Mouse (Mus musculus) midbrain, embryonic 14.5 days (tissue): ENCODE results near the gene Lca5. TPM values are rescaled to one million over a fixed set of nuclear protein-coding genes. Genes with fewer than 3 reads are reported as not detected.

ENCODE experiments used
- ATAC-seq: fragments of 200-750 bp; cut with Nextera tagmentation; 2 replicates; pipeline ENCODE4 v1.8.0; 2017; ENCODE audit warnings: moderate number of reproducible peaks, moderate library complexity; ENCODE audit not compliant: low FRiP score, low TSS enrichment
- DNase-seq: peaks from one replicate; pipeline ENCODE4 v3.0.0-alpha.2; 2015
- H3K27ac ChIP-seq: fragments of 300-500 bp; sonication (generic); replicated peaks from 2 replicates; pipeline ENCODE4 v1.5.1; 2014; ENCODE audit warnings: mild to moderate bottlenecking, low read depth, low read length, moderate library complexity
- H3K27me3 ChIP-seq: fragments of 300-500 bp; sonication (generic); 2 replicates; pipeline ENCODE4 v1.6.1; 2014; ENCODE audit warnings: low read length, control low read depth, mixed read lengths; ENCODE audit not compliant: control insufficient read depth, insufficient read depth
- H3K36me3 ChIP-seq: fragments of 300-500 bp; sonication (generic); 2 replicates; pipeline ENCODE4 v1.6.1; 2014; ENCODE audit warnings: low read length, control low read depth; ENCODE audit not compliant: control insufficient read depth, insufficient read depth
- H3K4me1 ChIP-seq: fragments of 300-500 bp; sonication (generic); 2 replicates; pipeline ENCODE4 v1.6.1; 2014; ENCODE audit warnings: mild to moderate bottlenecking, antibody characterized with exemption, low read length, control low read depth; ENCODE audit not compliant: control insufficient read depth, insufficient read depth
- H3K4me2 ChIP-seq: fragments of 300-500 bp; sonication (generic); 2 replicates; pipeline ENCODE4 v1.6.1; 2014; ENCODE audit warnings: mild to moderate bottlenecking, low read length, moderate library complexity
- H3K4me3 ChIP-seq: fragments of 300-500 bp; sonication (generic); replicated peaks from 2 replicates; pipeline ENCODE4 v1.5.1; 2014; ENCODE audit warnings: low read depth, low read length
- H3K9ac ChIP-seq: fragments of 300-500 bp; sonication (generic); replicated peaks from 2 replicates; pipeline ENCODE4 v1.6.1; 2014; ENCODE audit warnings: mild to moderate bottlenecking, low read length, moderate library complexity
- H3K9me3 ChIP-seq: fragments of 300-500 bp; sonication (generic); 2 replicates; pipeline ENCODE4 v1.6.1; 2016; ENCODE audit warnings: low read length, control low read depth, mixed read lengths; ENCODE audit not compliant: control insufficient read depth
- WGBS: fragments of 180-500 bp; shearing (Covaris S2); extraction: QIAGEN DNeasy Blood & Tissue Kit; methylation state at CpG from one replicate; pipeline ENCODE4 v1.1.7; 2014; 5-methylcytosine and 5-hydroxymethylcytosine counted together
- polyA plus RNA-seq: library from polyadenylated mRNA; unstranded; fragments of >200 nt; fragmentation: Nextera tagmentation; extraction: Ambion mirVana; gene quantifications from 2 replicates; pipeline ENCODE4 v1.2.1, GENCODE M21; 2014

Gene Lca5
- polyA plus RNA-seq = 19.6 and 23.5 TPM in 2 replicates

DNA sequence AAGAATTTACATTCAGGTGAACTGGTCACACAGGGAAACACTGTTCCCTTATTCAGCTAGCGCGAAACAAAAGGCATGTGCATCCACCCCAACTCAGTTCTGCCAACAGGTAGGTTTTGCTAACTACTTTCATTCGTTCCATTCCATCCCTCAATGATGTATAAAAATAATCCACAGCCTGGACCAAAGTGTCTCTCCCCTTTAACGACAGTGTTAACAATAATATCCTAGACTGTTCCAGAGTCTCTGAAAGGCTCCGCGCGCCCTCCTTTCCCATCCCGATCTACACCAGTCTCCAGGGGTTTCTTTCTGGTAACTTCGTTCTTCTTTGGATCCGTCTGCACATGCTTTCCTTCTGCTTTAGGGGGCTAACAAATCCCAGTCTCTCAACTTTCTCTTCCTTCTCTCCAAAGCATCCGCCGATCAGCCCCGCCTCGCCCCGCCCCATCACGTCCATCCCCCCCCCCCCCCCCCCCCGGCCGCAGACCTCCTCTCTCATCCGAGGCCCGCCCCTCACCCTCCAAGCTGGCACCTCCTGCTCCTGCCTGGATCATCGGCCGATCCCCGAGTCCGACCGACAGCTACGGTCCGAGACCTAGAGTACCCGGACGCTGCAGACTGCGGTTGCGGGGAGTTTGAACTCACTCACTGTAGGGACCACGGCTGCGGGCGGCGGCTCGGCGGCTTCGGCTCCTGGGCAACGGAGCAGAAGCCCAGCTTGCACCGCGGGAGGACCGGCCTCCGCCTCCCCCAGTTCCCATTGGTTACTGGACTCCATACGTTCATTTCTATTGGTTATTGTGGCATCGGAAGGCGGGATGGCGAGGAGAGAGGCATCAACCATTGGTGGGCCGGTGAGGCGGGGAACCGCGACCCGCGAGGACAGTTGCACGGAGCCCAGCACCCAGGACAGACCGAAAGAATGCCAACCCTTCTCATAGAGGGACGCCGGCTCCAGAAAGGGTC lies at the start of gene Lca5:
Gene Lca5 (minus strand): TSS at position 736 of the 966 bp plus-strand sequence.
- Histone ChIP-seq H3K27me3 (no peaks in the 10 kb centered on the region), H3K4me1 (peaks cover 9% of the 10 kb centered on the region), H3K36me3 (no peaks in the 10 kb centered on the region), H3K27ac (peak within 1 kb of the TSS; percentile 88), H3K4me3 (peak within 1 kb of the TSS; percentile 54), H3K9ac (peak within 1 kb of the TSS; percentile 62; the same call in 1 of the 2 replicates), H3K9me3 (no peaks in the 10 kb centered on the region), H3K4me2 (peak within 1 kb of the TSS; percentile 77)
- peak; percentile 99 for ATAC-seq
- 2% methylated on average over 54 of the region's 57 CpGs for WGBS
- DNase-seq = peak; percentile 96

DNA sequence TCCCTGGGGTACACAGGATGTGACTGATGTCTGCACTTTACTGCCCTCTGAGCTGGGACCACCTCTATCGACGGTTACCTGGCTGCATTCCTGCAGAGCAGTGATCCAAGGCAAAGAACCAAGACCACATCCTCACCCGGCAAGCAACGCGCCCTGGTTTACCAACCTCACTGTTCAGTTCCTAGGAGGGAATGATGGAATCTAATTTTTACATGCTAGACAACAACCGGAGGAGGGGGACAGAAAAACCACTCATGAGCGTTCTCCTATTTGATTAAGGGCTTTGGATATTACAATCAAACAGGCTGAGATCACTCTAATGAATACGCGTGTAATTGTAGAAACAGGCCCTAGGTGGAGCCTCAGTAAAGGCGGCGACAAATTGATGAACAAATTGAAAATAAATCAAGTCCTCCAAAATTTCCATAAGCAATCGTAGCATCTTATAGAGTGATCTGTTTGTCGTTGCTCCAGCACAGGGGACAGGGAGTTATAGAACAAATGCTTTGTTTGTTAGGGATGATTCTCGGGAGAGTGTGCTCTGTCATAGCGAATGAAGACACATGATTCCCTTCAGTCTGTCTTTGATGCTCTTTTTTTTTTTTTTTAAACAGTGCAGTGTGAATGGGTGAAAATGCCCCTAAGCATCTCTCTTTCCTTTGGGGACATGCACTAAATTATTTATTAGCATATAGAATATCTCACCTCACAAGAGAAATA lies 47.7 kb upstream of the Lca5 start:
- 42% methylated on average over 15 of the region's 15 CpGs for WGBS
- H3K36me3 ChIP-seq = no peaks in the 10 kb centered on the region
- no peak overlapping the region for H3K9ac ChIP-seq
- no peaks in the 10 kb centered on the region for H3K27me3 ChIP-seq
- peak overlapping the region; percentile 32 for H3K4me2 ChIP-seq
- DNase-seq (peak; percentile 71), ATAC-seq (peak; percentile 53)
- peak overlapping the region; percentile 64 for H3K27ac ChIP-seq
- H3K4me3 ChIP-seq = no peak overlapping the region
- H3K9me3 ChIP-seq = no peaks in the 10 kb centered on the region
- peaks cover 4% of the 10 kb centered on the region; the same call in 1 of the 2 replicates for H3K4me1 ChIP-seq

DNA sequence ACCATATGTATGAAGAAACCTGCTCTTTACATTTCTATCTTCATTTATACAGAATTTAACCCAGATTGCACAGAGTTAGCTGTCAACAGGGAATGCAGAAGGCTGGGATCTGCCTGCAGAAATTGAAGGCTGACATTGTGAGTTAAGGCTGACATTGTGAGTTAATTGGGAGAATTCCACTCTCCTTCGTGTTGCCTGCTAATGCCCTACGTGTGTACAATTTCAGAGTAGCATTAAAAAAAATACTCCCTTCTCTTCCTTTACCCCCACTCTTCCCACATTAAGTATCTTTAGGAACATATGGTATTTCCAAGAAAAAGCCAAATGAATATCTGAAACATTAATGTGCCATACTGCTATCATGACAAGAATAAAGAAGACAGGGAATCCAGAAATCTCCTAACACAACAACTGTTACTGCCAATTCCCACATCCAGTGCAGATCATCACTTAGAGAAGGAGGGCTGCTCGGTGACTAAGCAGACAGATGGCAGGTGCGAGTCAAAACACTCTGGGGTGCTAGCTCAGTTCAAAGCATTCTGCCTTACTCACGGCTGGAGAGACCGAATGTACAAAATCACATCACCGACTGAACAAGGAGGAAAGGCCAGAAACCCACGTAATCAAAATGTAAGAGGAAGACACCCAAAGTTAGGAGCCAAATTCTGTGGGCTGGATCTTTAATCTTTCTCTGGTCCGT lies 47.0 kb upstream of the Lca5 start:
- Histone ChIP-seq H3K4me3 (no peak overlapping the region), H3K9ac (no peak overlapping the region)
- WGBS = 46% methylated on average over 9 of the region's 9 CpGs

DNA sequence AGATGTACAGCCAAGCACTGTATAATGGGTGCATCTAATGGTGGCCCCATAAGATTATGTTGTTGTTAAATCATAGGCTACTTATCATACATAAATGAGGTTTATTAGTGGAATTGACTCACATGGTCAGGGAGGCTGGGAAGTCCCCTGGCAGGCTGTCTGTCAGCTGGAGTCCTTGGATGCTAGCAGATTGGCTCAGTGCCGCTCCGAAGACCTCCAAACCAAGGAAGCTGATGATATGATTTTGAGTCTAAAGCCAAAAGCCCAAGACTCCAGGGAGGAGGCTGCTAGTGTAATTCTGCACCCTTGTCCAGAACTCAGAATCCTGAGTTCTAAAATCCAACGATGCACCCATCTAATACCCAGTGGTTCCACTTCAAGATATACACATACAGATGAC lies 45.0 kb upstream of the Lca5 start:
- peaks cover 4% of the 10 kb centered on the region; the same call in 1 of the 2 replicates for H3K4me1 ChIP-seq
- H3K36me3 ChIP-seq = no peaks in the 10 kb centered on the region
- H3K9ac ChIP-seq = no peak overlapping the region
- WGBS = 86% methylated on average over 3 of the region's 3 CpGs
- no peaks in the 10 kb centered on the region for H3K27me3 ChIP-seq
- H3K9me3 ChIP-seq = no peaks in the 10 kb centered on the region
- no peak overlapping the region for H3K4me3 ChIP-seq
- no peak for DNase-seq
- H3K4me2 ChIP-seq = no peak overlapping the region
- H3K27ac ChIP-seq = no peak overlapping the region
- ATAC-seq = no peak

More for the DNA sequence above, 47.0 kb upstream of the Lca5 start:
- Histone ChIP-seq H3K9me3 (no peaks in the 10 kb centered on the region), H3K27ac (peak overlapping the region; percentile 64), H3K4me2 (peak overlapping the region; percentile 32), H3K36me3 (no peaks in the 10 kb centered on the region), H3K27me3 (no peaks in the 10 kb centered on the region), H3K4me1 (peaks cover 4% of the 10 kb centered on the region; the same call in 1 of the 2 replicates)
- ATAC-seq (peak; percentile 84), DNase-seq (peak; percentile 52)

DNA sequence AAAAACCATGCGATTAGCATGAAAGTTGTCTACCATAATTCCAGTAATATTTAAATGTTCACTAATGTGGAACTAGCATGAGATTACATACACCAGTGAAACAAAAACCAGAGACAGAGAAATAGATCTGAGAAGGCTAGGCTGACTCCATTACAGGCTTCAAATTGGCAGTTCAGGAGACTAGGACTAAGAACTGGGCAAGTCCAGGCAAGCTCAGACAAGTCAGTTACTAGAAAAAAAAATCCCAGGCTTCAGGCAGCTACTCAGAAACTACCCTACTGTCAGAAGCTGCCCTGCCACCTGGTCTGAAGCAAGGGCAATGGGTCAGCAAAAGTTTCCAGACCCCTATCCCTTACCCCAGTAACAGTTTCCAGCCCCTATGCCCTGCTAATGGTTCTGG lies 44.4 kb upstream of the Lca5 start:
- WGBS = 94% methylated on average over 1 of the region's 1 CpGs
- H3K4me3 ChIP-seq = no peak overlapping the region

DNA sequence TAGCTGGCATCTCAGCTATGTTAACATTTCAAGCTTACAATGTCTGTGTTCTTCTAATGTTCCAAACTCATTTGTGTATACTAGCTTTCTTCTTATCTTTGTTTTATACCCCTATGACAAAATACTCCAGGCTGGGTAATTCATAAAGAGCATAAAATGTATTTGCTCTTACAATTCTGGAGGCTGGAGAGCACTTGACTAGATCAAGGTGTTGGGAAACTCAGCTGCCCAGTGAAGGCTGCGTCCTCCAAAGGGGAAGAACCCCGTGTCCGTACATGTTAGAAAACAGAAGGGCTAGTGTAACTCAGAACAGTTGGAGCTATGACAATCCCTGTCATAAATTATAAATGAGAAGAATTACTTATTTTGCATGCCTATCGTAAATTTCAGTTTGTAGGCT lies 42.5 kb upstream of the Lca5 start:
- peaks cover 3% of the 10 kb centered on the region; the same call in 1 of the 2 replicates for H3K4me1 ChIP-seq
- no peaks in the 10 kb centered on the region for H3K27me3 ChIP-seq
- ATAC-seq = no peak
- H3K9me3 ChIP-seq = no peaks in the 10 kb centered on the region
- no peak overlapping the region for H3K4me2 ChIP-seq
- WGBS = 90% methylated on average over 4 of the region's 4 CpGs
- no peak for DNase-seq
- no peak overlapping the region for H3K9ac ChIP-seq
- H3K4me3 ChIP-seq = no peak overlapping the region
- H3K27ac ChIP-seq = no peak overlapping the region
- no peaks in the 10 kb centered on the region for H3K36me3 ChIP-seq

More for the DNA sequence above, 44.4 kb upstream of the Lca5 start:
- no peaks in the 10 kb centered on the region for H3K27me3 ChIP-seq
- H3K4me1 ChIP-seq = peaks cover 4% of the 10 kb centered on the region; the same call in 1 of the 2 replicates
- ATAC-seq = no peak
- H3K9ac ChIP-seq = no peak overlapping the region
- H3K9me3 ChIP-seq = no peaks in the 10 kb centered on the region
- no peak overlapping the region for H3K27ac ChIP-seq
- no peak for DNase-seq
- H3K36me3 ChIP-seq = no peaks in the 10 kb centered on the region
- H3K4me2 ChIP-seq = no peak overlapping the region

DNA sequence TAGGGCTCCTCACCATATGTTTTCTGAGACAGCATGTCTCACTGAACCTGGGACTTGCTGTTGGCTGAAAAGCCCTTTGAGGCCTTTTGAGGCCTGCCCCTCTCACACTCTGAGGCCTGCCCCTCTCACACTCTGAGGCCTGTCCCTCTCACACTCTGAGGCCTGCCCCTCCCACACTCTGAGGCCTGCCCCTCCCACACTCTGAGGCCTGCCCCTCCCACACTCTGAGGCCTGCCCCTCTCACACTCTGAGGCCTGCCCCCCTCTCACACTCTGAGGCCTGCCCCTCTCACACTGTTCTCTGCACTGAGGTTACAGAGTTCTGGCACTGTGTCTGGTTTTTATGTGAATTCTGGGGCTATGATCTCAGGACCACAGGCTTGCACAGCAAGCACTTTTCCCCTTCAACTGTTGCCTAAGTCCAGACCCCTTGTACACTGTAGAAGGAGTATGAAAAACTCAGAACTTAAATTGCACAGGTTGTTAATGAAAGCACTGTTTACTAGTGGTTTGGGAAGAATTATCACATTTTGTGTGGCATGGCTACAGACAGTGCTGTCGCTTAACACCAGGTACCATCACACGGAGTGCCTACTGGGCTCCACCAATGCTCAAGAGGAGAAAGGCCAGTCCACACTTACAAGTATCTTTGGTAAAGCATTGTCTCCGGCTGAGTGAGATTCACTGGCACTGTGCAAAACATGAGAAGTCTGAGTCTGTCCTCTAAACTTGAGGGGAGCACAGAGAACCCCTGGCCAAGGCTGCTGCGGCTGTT lies 41.4 kb upstream of the Lca5 start:
- Histone ChIP-seq H3K4me1 (no peaks in the 10 kb centered on the region), H3K4me3 (no peak overlapping the region), H3K4me2 (no peak overlapping the region), H3K27me3 (no peaks in the 10 kb centered on the region), H3K36me3 (no peaks in the 10 kb centered on the region), H3K9ac (no peak overlapping the region), H3K9me3 (no peaks in the 10 kb centered on the region), H3K27ac (no peak overlapping the region)
- ATAC-seq (no peak), DNase-seq (no peak)
- WGBS = 93% methylated on average over 4 of the region's 4 CpGs

DNA sequence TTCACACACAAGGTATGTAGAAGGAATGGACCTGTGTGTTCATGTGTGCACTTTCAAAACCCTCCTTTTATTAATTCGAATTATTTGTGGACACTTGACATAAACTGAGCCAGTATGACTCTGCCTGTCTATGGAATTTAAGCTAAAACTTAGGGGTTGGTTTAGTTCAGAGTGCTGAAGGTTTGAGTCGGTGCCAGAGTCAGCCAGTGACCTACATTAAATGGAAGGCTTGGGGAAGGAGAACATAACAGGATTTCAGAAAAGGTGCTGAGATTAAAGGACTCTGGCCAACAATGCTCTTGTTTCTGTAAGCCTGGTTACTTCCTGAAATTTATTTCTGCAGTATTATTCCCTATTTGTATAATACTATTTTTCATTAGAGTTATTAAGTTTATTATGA lies 28.9 kb upstream of the Lca5 start:
- no peak overlapping the region for H3K9ac ChIP-seq
- 80% methylated on average over 2 of the region's 2 CpGs for WGBS
- H3K4me1 ChIP-seq = no peaks in the 10 kb centered on the region
- no peaks in the 10 kb centered on the region for H3K36me3 ChIP-seq
- H3K4me3 ChIP-seq = no peak overlapping the region
- H3K9me3 ChIP-seq = no peaks in the 10 kb centered on the region
- H3K27ac ChIP-seq = no peak overlapping the region
- no peaks in the 10 kb centered on the region for H3K27me3 ChIP-seq
- no peak for DNase-seq
- H3K4me2 ChIP-seq = no peak overlapping the region
- ATAC-seq = no peak
